Mouse (Mus musculus) bone marrow, adult 2 months (tissue): ENCODE data around the gene Fgfr2.

Experiments
- CTCF ChIP-seq: fragments of 200-500 bp; IDR thresholded peaks from 2 replicates; pipeline ENCODE4 v1.5.1; 2011; ENCODE audit warnings: low read length, control low read depth; ENCODE audit not compliant: control insufficient read depth, insufficient read depth
- POLR2A ChIP-seq: fragments of 200-500 bp; IDR thresholded peaks from 2 replicates; pipeline ENCODE4 v1.6.1; 2011; ENCODE audit warnings: low read depth, mild to moderate bottlenecking, control low read depth, low read length, borderline replicate concordance; ENCODE audit not compliant: control insufficient read depth

GRCm38 (mm10) chr7:132890201-132890600, 232.9 kb downstream of the Fgfr2 start:
- no peak for TF ChIP-seq POLR2A
- no peak for TF ChIP-seq CTCF
